Mouse (Mus musculus) ovary, postnatal 10 days (tissue): ENCODE measurements around the gene Prdx2.

Source experiments
- DNase-seq: peaks from one replicate; pipeline ENCODE4 v3.0.0; 2022; ENCODE audit warnings: low spot score

Gene Prdx2

GRCm38 (mm10) chr8:84969241-84970134, at the start of gene Prdx2, which contains the start of the genes Gm49661 and Rnaseh2a:
Gene Prdx2 (plus strand): TSS chr8:84969587.
Gene Gm49661 (minus strand): TSS chr8:84969433.
Gene Rnaseh2a (minus strand): TSS chr8:84969767.
- DNase-seq: no peak

GRCm38 (mm10) chr8:84921596-84921995, 47.8 kb upstream of the Prdx2 start:
- no peak for DNase-seq

- no peak for DNase-seq
These were observed 43.8 kb upstream of the Prdx2 start for GRCm38 (mm10) chr8:84925557-84925956.

- DNase-seq: no peak
These were observed 41.9 kb upstream of the Prdx2 start for GRCm38 (mm10) chr8:84927513-84927912.

- no peak for DNase-seq
These were observed 40.7 kb upstream of the Prdx2 start for GRCm38 (mm10) chr8:84928456-84929306.

GRCm38 (mm10) chr8:84930582-84930981, 38.8 kb upstream of the Prdx2 start:
- no peak for DNase-seq

DNA sequence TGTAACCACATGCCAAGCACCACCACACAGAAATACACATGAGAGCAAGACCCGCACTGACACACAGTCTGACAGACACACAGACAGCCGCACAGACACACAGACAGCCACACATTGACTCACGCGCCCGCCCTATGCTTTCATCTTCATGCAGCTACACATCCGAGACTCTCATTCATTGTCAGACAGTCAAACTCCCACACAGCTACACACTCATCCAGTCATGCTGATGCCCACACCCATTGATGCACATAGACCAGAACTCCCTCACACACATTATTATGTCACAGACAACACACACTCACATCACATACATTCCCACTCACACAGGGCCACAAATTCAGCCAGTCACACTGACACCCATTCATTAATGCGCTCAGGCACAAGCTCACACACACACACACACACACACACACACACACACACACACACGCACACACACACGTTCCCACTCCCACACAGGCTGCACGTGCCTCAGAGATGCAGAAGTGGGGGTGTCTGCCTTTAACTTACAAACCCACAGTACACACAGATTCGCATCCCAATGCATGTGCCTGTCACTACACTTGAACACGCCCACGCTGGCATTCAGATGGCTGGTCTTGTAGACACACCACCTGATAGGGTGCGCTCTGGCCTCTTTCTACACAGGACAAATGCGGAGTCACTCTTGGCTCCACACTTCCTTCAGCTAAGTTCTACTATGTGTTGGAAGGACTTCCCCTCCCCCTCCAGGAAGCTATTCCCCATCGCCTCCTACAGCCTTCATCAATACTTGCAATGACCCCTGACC, 35.4 kb upstream of the Prdx2 start:
- DNase-seq: no peak

- DNase-seq: no peak
These were observed 34.5 kb upstream of the Prdx2 start for GRCm38 (mm10) chr8:84934860-84935259.

- no peak for DNase-seq
These were observed 33.9 kb upstream of the Prdx2 start for GRCm38 (mm10) chr8:84935489-84935888.

GRCm38 (mm10) chr8:84936041-84936961, 33.1 kb upstream of the Prdx2 start:
- DNase-seq: no peak

- DNase-seq: no peak
These were observed 32.3 kb upstream of the Prdx2 start, which contains the start of gene Mast1 for GRCm38 (mm10) chr8:84936962-84937546. Gene Mast1 (minus strand): TSS chr8:84937359.

- no peak for DNase-seq
These were observed 31.5 kb upstream of the Prdx2 start for GRCm38 (mm10) chr8:84937620-84938485.

GRCm38 (mm10) chr8:84943699-84944098, 25.7 kb upstream of the Prdx2 start:
- no peak for DNase-seq

DNA sequence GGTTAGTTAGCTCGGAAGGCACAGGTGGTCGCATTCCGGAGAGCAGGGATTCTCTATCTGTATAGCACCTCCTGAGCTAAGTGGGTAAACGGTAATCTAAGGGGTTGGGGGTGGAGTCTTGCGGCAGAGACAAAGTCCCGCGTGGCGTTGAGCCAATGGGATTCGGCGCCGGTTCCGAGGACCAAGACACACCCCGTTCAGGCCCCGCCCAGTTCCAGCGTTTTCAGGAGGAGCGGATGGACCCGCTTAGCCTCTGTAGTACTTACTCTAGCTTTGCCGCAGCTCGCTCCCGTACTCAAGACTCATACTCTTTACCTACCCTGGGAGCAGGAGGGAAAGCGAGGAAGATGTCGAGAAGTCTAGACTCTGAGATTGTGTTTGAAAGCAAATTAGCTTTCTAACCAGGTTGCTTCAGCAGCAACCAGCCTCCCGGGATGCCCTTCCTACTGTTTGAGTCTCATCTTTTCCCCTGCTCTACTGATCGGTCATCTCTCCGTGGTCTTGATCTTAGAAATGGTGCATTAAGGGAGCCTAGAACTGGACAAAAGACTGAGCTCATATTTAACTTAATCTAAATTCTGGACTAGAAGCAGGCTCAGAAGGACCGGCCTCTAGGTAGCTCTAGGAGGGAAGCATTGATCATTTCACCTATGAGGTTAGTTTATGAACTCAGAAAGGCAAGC, 24.8 kb upstream of the Prdx2 start:
- DNase-seq: no peak

- DNase-seq: no peak
These were observed 24.2 kb upstream of the Prdx2 start for GRCm38 (mm10) chr8:84945235-84945632.

GRCm38 (mm10) chr8:84945633-84946527, 23.5 kb upstream of the Prdx2 start:
- no peak for DNase-seq

DNA sequence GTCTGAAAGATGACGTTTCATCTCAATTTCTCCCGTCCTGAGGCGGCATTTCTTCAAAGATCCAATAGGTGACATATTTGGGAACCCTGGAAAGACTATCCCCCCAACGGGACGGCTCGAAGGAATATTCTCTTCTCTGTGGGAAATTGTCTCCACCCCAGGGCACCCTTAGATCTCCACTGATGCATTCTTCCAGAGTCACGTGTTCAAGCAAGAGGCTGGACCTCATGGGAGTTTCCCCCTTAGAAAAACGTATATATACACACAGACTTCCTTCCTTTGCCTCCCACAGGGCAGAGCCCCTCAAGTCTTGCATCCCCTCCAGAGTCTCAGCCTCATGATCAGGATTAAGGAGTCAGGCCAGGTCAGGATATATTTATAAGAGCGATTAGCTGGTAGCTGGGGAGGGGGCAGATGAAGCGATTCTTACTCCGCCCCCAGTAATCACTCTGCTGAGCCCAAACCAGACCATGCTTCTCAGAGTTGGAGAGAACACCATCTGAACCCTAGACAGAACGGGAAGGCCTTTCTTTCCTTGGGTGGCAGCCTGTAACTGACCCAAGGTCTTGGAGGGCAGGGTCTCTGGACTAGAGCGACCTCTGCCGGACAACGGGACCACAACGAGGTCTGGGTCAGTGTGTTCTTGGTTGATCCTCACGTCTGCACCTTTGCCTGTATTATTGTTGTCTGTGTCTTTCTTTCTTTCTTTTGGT, 22.7 kb upstream of the Prdx2 start, which contains the start of gene Rtbdn:
Gene Rtbdn, plus strand, starts transcription at position 464 of the 713 bp plus-strand sequence.
- DNase-seq: no peak
